Mouse (Mus musculus) layer of hippocampus, postnatal 25 days (tissue): ENCODE measurements around the gene Pdk3. TPM values are rescaled to one million over a fixed set of nuclear protein-coding genes. Genes with fewer than 3 reads are reported as not detected.

Source experiments
- total RNA-seq, 2 experiments: library from RNA; stranded (reverse); gene quantifications; 2 replicates each; pipeline ENCODE4 v1.2.3; 2021

Gene Pdk3
- total RNA-seq, 2 experiments from 2014 or later, result 41.3 to 42.7 TPM

Other genes starting within 250 kb of the Pdk3 start
- gene Pola1, start 200.0 kb downstream of the Pdk3 start, total RNA-seq, result 1 to 10 TPM; 7.1 to 7.7 TPM
- 10 to 100 TPM; 31.7 to 32.6 TPM for gene Pcyt1b, start 177.3 kb downstream of the Pdk3 start, total RNA-seq
- not detected for gene AU015836, start 136.5 kb upstream of the Pdk3 start, total RNA-seq